Mouse (Mus musculus): ENCODE data around the gene Aqp8. TPM values are rescaled to one million over a fixed set of nuclear protein-coding genes. Genes with fewer than 3 reads are reported as not detected.
A peak's percentile ranks its signal among the peaks of the same experiment; 100 is the strongest.

Gene Aqp8
- polyA plus RNA-seq, 1 experiment from 2014 or later, result not detected

DNA sequence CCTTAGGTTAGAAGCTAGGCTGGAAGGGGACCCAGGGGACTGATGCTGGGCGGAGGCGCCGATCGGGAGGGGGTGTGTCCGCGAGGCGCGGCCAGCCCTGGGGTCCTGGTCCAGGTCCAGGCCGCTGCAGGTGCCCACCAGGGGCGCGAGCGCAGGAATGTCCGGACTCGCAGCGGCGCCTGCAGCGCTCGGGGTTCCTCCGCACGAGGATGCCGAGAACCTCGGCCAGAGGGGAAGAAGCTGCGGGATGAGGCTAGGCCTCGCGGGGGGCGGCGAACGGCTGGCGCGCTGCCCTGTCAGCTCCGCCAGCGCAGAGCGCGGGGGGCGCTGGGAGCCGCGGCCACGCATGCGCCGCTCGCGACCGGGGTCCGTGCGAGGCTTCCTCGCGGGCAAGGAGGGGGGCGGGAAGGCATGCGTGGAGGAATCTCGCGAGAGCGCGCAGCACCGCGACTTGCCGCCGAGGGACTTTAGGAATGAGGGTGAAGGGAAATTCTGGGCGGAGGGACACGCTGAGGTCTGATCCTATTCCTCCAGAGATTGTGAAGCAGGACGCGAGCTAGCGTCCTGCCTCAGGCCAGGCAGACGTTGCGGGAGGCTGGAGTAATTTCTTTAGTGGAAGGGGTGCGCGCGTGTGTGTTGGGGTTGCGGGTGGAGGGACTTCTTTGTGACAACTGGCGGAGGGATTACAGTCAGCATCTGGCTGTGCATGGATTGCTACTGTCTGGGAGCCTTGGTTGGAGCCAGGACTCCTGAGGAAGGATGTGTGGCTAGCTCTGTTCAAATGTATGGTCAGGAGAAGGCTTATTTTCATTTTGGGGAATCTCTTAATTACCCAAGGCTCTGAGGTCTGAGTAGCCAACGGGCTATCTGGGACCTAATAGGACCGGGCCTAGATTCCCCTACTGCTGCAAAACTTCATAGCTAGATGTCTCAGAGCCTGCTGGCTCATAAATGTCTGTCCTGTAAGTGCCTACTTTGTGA, 38.4 kb downstream of the Aqp8 start, which contains the start of gene Zkscan2:
Gene Zkscan2 (minus strand): TSS at position 211 of the 981 bp plus-strand sequence.
- peak within 1 kb of the TSS; percentile 94 for H3K9ac ChIP-seq
- H3K9me3 ChIP-seq, result no peaks in the 10 kb centered on the region
- peaks cover 9% of the 10 kb centered on the region; the same call in 1 of the 2 replicates for H3K36me3 ChIP-seq (replicated peaks)
- WGBS, result 1% methylated on average over 69 of the region's 71 CpGs
- peak within 1 kb of the TSS; percentile 97 for H3K27ac ChIP-seq
- H3K4me2 ChIP-seq, result peak within 1 kb of the TSS; percentile 80
- H3K4me1 ChIP-seq, result peaks cover 30% of the 10 kb centered on the region
- ATAC-seq (replicated peaks), result peak; percentile 97
- H3K4me3 ChIP-seq, result peak within 1 kb of the TSS; percentile 81
- no peaks in the 10 kb centered on the region for H3K27me3 ChIP-seq (replicated peaks)

DNA sequence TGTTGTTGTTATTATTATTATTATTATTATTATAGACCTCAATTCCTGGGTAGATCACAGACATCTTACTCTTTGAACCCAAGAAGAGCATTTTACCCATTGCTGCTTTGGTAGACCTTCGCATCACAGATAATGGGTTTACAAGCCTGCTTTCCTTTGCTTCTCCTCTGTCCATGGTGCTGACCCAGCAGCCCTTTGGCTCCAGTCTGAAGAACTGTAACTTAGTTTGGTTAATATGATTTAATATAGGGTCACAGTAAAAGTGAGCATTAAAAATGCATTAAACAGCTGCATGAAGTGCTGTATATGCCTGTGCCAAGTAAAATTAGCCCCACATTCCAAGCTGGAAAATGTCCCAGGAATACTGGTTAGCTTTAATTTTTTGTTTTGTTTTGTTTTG, 41.3 kb downstream of the Aqp8 start:
- H3K4me2 ChIP-seq, result no peak overlapping the region
- H3K27me3 ChIP-seq (replicated peaks), result no peaks in the 10 kb centered on the region
- H3K9ac ChIP-seq, result no peak overlapping the region
- no peak overlapping the region for H3K4me3 ChIP-seq
- H3K9me3 ChIP-seq, result no peaks in the 10 kb centered on the region
- WGBS, result 39% methylated on average over 1 of the region's 1 CpGs
- H3K27ac ChIP-seq, result no peak overlapping the region
- no peak for ATAC-seq (replicated peaks)
- H3K4me1 ChIP-seq, result peaks cover 26% of the 10 kb centered on the region
- H3K36me3 ChIP-seq (replicated peaks), result no peaks in the 10 kb centered on the region

DNA sequence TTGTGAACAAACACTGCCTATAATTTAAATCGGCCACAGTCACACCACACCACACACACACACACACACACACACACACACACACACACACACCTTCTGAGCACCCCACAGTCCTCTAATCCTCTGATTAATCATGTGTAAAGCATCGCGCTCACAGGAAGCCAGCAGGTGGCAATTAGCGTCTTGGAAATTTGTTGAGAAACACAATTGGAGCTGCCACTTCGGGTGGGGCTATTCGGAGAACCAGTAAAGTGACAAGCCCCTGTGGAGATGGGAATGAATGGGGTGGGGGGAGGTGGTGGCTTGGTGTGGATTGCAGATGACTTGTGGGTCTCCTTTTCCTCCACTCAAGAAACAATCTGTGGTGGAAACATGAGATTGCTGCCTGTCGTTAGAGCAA, 45.9 kb downstream of the Aqp8 start:
- ATAC-seq (replicated peaks), result no peak
- 73% methylated on average over 7 of the region's 7 CpGs for WGBS
- no peak overlapping the region for H3K27ac ChIP-seq
- H3K4me3 ChIP-seq, result no peak overlapping the region
- H3K4me1 ChIP-seq, result no peaks in the 10 kb centered on the region
- no peak overlapping the region for H3K9ac ChIP-seq
- H3K9me3 ChIP-seq, result no peaks in the 10 kb centered on the region
- no peaks in the 10 kb centered on the region for H3K27me3 ChIP-seq (replicated peaks)
- H3K4me2 ChIP-seq, result no peak overlapping the region
- no peaks in the 10 kb centered on the region for H3K36me3 ChIP-seq (replicated peaks)

Other genes starting within 250 kb of the Aqp8 start
- gene Slc5a11, start 247.5 kb upstream of the Aqp8 start, polyA plus RNA-seq (2015; fragmentation: Nextera tagmentation; extraction: Ambion mirVana), result 0.29 and 0.34 TPM in 2 replicates
- gene Lcmt1, start 92.5 kb upstream of the Aqp8 start, polyA plus RNA-seq (2015; fragmentation: Nextera tagmentation; extraction: Ambion mirVana), result 101 and 103 TPM in 2 replicates
- gene Arhgap17, start 92.4 kb upstream of the Aqp8 start, polyA plus RNA-seq (2015; fragmentation: Nextera tagmentation; extraction: Ambion mirVana), result 8.9 and 10.6 TPM in 2 replicates
- 14.5 and 16.2 TPM in 2 replicates for gene Zkscan2, start 38.2 kb downstream of the Aqp8 start, polyA plus RNA-seq (2015; fragmentation: Nextera tagmentation; extraction: Ambion mirVana)

All from midbrain, embryonic 15.5 days (tissue).